ENCODE assay signal across 8 mouse cellular contexts in genomic region chr7:24638026-24638856, GRCm38 (mm10). TPM values are rescaled to one million over a fixed set of nuclear protein-coding genes. Genes with fewer than 3 reads are reported as not detected.
A peak's percentile ranks its signal among the peaks of the same experiment; 100 is the strongest.
DNase-seq lines count a peak whose midpoint lies in the region; ATAC-seq lines count a peak whose summit lies in the region.

No protein-coding gene starts in this region.

- peak overlapping the region; percentile 32; the same call in 1 of the 2 replicates for H3K9ac ChIP-seq in heart, embryonic 14.5 days (ENCODE audit: low read length)
- no peak overlapping the region; the same call in 1 of the 2 replicates for H3K9ac ChIP-seq in liver, embryonic 11.5 days (ENCODE audit: low read depth, low read length)
- H3K9ac ChIP-seq in neural tube, embryonic 13.5 days: 0 out of 2 replicates have a peak overlapping the region, but pooled peaks have one; percentile 22

- H3K27me3 ChIP-seq in heart, embryonic 14.5 days (ENCODE audit: control insufficient read depth, insufficient read depth, low read length): peaks cover 62% of the 10 kb centered on the region
- H3K27me3 ChIP-seq in hindbrain, embryonic 10.5 days (ENCODE audit: insufficient read depth, poor library complexity, severe bottlenecking): peaks cover 77% of the 10 kb centered on the region
- peaks cover 52% of the 10 kb centered on the region for H3K27me3 ChIP-seq in liver, embryonic 11.5 days (replicated peaks; ENCODE audit: control insufficient read depth, insufficient read depth, low read length)
- peaks cover 89% of the 10 kb centered on the region for H3K27me3 ChIP-seq in neural tube, embryonic 13.5 days

- H3K4me3 ChIP-seq in heart, embryonic 14.5 days (ENCODE audit: control insufficient read depth in 1 of 2, insufficient read depth in 1 of 2, low read depth in 1 of 2, low read length in 2 of 2): peak overlapping the region; percentile 27 to 36
- peak overlapping the region; percentile 51 for H3K4me3 ChIP-seq in hindbrain, embryonic 10.5 days
- peak overlapping the region; percentile 41 for H3K4me3 ChIP-seq in liver, embryonic 11.5 days (ENCODE audit: low read depth, low read length)
- peak overlapping the region; percentile 32 for H3K4me3 ChIP-seq in neural tube, embryonic 13.5 days

- no peak for ATAC-seq in heart, embryonic 14.5 days (ENCODE audit: insufficient number of reproducible peaks, insufficient read depth, low FRiP score, low read depth)
- peak; percentile 37; the same call in 1 of the 2 replicates for ATAC-seq in liver, embryonic 11.5 days (replicated peaks; ENCODE audit: low FRiP score)
- no peak for ATAC-seq in neural tube, embryonic 13.5 days (ENCODE audit: low read depth)

- no peaks in the 10 kb centered on the region for H3K9me3 ChIP-seq in heart, embryonic 14.5 days (ENCODE audit: control insufficient read depth, low read length)
- no peaks in the 10 kb centered on the region; the same call in 1 of the 2 replicates for H3K9me3 ChIP-seq in hindbrain, embryonic 10.5 days
- no peaks in the 10 kb centered on the region for H3K9me3 ChIP-seq in liver, embryonic 11.5 days (ENCODE audit: control insufficient read depth, low read length)
- no peaks in the 10 kb centered on the region for H3K9me3 ChIP-seq in neural tube, embryonic 13.5 days

- H3K36me3 ChIP-seq in heart, embryonic 14.5 days (ENCODE audit: control insufficient read depth, insufficient read depth, low read length): no peaks in the 10 kb centered on the region
- no peaks in the 10 kb centered on the region for H3K36me3 ChIP-seq in hindbrain, embryonic 10.5 days
- no peaks in the 10 kb centered on the region for H3K36me3 ChIP-seq in liver, embryonic 11.5 days (ENCODE audit: control insufficient read depth, insufficient read depth, low read length)
- H3K36me3 ChIP-seq in neural tube, embryonic 13.5 days: no peaks in the 10 kb centered on the region

- H3K4me2 ChIP-seq in heart, embryonic 14.5 days (ENCODE audit: low read length): peak overlapping the region; percentile 71
- H3K4me2 ChIP-seq in liver, embryonic 11.5 days: peak overlapping the region; percentile 92
- H3K4me2 ChIP-seq in neural tube, embryonic 13.5 days: peak overlapping the region; percentile 61

- 4% methylated on average over 35 of the region's 35 CpGs for WGBS in heart, embryonic 14.5 days
- 3% methylated on average over 35 of the region's 35 CpGs for WGBS in hindbrain, embryonic 10.5 days
- WGBS in liver, embryonic 11.5 days: 3% methylated on average over 35 of the region's 35 CpGs
- WGBS in neural tube, embryonic 13.5 days: 3% methylated on average over 35 of the region's 35 CpGs

- intact Hi-C loops in left cerebral cortex, postnatal 25 days (cut with DNase I): no loop called here
- intact Hi-C loops in gastrocnemius, postnatal 36 days (cut with DNase I): no loop called here

- no peak overlapping the region for H3K27ac ChIP-seq in heart, embryonic 14.5 days (replicated peaks in 1 of 2; ENCODE audit: control insufficient read depth in 1 of 2, insufficient read depth in 1 of 2, low read depth in 2 of 2, low read length in 2 of 2)
- H3K27ac ChIP-seq in hindbrain, embryonic 10.5 days: no peak overlapping the region
- no peak overlapping the region for H3K27ac ChIP-seq in liver, embryonic 11.5 days (ENCODE audit: low read depth, low read length)
- no peak overlapping the region for H3K27ac ChIP-seq in neural tube, embryonic 13.5 days (replicated peaks)

- no peak for DNase-seq in heart, adult 8-10 months (ENCODE audit: low spot score)
- DNase-seq in adrenal gland, postnatal 25 days: peak; percentile 25
- DNase-seq in hindbrain, embryonic 10.5 days (ENCODE audit: low spot score): no peak
- no peak for DNase-seq in liver, embryonic 11.5 days (ENCODE audit: low spot score)
- no peak for DNase-seq in left cerebral cortex, postnatal 25 days (ENCODE audit: low spot score in 2 of 2)
- DNase-seq in gastrocnemius, postnatal 36 days: no peak

- peaks cover 4 to 6% of the 10 kb centered on the region in 2 experiments; a peak in 3 of 4 replicates for H3K4me1 ChIP-seq in heart, embryonic 14.5 days (ENCODE audit: control insufficient read depth in 2 of 2, insufficient read depth in 2 of 2, low read length in 2 of 2)
- peaks cover 26% of the 10 kb centered on the region for H3K4me1 ChIP-seq in hindbrain, embryonic 10.5 days (replicated peaks)
- H3K4me1 ChIP-seq in liver, embryonic 11.5 days (replicated peaks; ENCODE audit: control insufficient read depth, insufficient read depth, low read length): peaks cover 5% of the 10 kb centered on the region; the same call in 1 of the 2 replicates
- peaks cover 23% of the 10 kb centered on the region for H3K4me1 ChIP-seq in neural tube, embryonic 13.5 days (replicated peaks)

RNA-seq across cellular contexts. Expression of gene Lypd3, which starts 1.9 kb away (rescaled TPM):
- polyA plus RNA-seq in heart, embryonic 14.5 days (2014; fragmentation: Nextera tagmentation; extraction: Ambion mirVana): not detected in 2 replicates
- not detected for total RNA-seq in heart, adult 8-10 months (2022)
- 1.5 and 1.7 TPM in 2 replicates for total RNA-seq in adrenal gland, postnatal 25 days (2021)
- 0.47 and 2.1 TPM in 2 replicates for polyA plus RNA-seq in hindbrain, embryonic 10.5 days (2016; fragmentation: Nextera tagmentation; extraction: Ambion mirVana)
- 0.10 TPM in 1 of 2 replicates, not detected in the other for polyA plus RNA-seq in liver, embryonic 11.5 days (2014; fragmentation: Nextera tagmentation; extraction: Ambion mirVana)
- 0.22 and 0.23 TPM in 2 replicates for polyA plus RNA-seq in neural tube, embryonic 13.5 days (2015; fragmentation: Nextera tagmentation; extraction: Ambion mirVana)
- under 1 TPM; 0.73 to 0.92 TPM for total RNA-seq in left cerebral cortex, postnatal 25 days (2021)
- not detected for total RNA-seq in gastrocnemius, postnatal 36 days (2021)

RNA-seq across cellular contexts. Expression of gene Phldb3, which starts 27.7 kb away (rescaled TPM):
- 0.08 TPM in 1 of 2 replicates, not detected in the other for polyA plus RNA-seq in heart, embryonic 14.5 days (2014; fragmentation: Nextera tagmentation; extraction: Ambion mirVana)
- total RNA-seq in heart, adult 8-10 months (2022): under 1 TPM; 0.35 to 0.83 (median 0.39) TPM
- total RNA-seq in adrenal gland, postnatal 25 days (2021): 7.1 and 7.4 TPM in 2 replicates
- polyA plus RNA-seq in hindbrain, embryonic 10.5 days (2016; fragmentation: Nextera tagmentation; extraction: Ambion mirVana): not detected in 2 replicates
- 0.13 and 0.14 TPM in 2 replicates for polyA plus RNA-seq in liver, embryonic 11.5 days (2014; fragmentation: Nextera tagmentation; extraction: Ambion mirVana)
- polyA plus RNA-seq in neural tube, embryonic 13.5 days (2015; fragmentation: Nextera tagmentation; extraction: Ambion mirVana): not detected in 2 replicates
- under 1 TPM; 0.16 to 0.27 TPM for total RNA-seq in left cerebral cortex, postnatal 25 days (2021)
- total RNA-seq in gastrocnemius, postnatal 36 days (2021): under 1 TPM; 0.30 to 0.66 TPM

RNA-seq across cellular contexts. Expression of gene Tex101, which starts 38.2 kb away (rescaled TPM):
- polyA plus RNA-seq in heart, embryonic 14.5 days (2014; fragmentation: Nextera tagmentation; extraction: Ambion mirVana): not detected in 2 replicates
- total RNA-seq in heart, adult 8-10 months (2022): not detected
- not detected in 2 replicates for total RNA-seq in adrenal gland, postnatal 25 days (2021)
- polyA plus RNA-seq in hindbrain, embryonic 10.5 days (2016; fragmentation: Nextera tagmentation; extraction: Ambion mirVana): not detected in 2 replicates
- polyA plus RNA-seq in liver, embryonic 11.5 days (2014; fragmentation: Nextera tagmentation; extraction: Ambion mirVana): not detected in 2 replicates
- polyA plus RNA-seq in neural tube, embryonic 13.5 days (2015; fragmentation: Nextera tagmentation; extraction: Ambion mirVana): not detected in 2 replicates
- not detected for total RNA-seq in left cerebral cortex, postnatal 25 days (2021)
- not detected for total RNA-seq in gastrocnemius, postnatal 36 days (2021)

RNA-seq across cellular contexts. Expression of gene Zfp575, which starts 50.8 kb away (rescaled TPM):
- polyA plus RNA-seq in heart, embryonic 14.5 days (2014; fragmentation: Nextera tagmentation; extraction: Ambion mirVana): 0.36 and 0.49 TPM in 2 replicates
- under 1 TPM in 1 of 4 experiments, not detected in 3; 0.09 TPM for total RNA-seq in heart, adult 8-10 months (2022)
- total RNA-seq in adrenal gland, postnatal 25 days (2021): 0.39 TPM in 1 of 2 replicates, not detected in the other
- 2.0 and 3.2 TPM in 2 replicates for polyA plus RNA-seq in hindbrain, embryonic 10.5 days (2016; fragmentation: Nextera tagmentation; extraction: Ambion mirVana)
- polyA plus RNA-seq in liver, embryonic 11.5 days (2014; fragmentation: Nextera tagmentation; extraction: Ambion mirVana): 0.65 and 0.82 TPM in 2 replicates
- 7.7 and 8.4 TPM in 2 replicates for polyA plus RNA-seq in neural tube, embryonic 13.5 days (2015; fragmentation: Nextera tagmentation; extraction: Ambion mirVana)
- 1 to 10 TPM; 6.7 TPM for total RNA-seq in left cerebral cortex, postnatal 25 days (2021)
- under 1 TPM in 1 of 2 experiments, not detected in 1; 0.18 TPM for total RNA-seq in gastrocnemius, postnatal 36 days (2021)

RNA-seq across cellular contexts. Expression of gene Ethe1, which starts 50.9 kb away (rescaled TPM):
- 24.8 and 26.2 TPM in 2 replicates for polyA plus RNA-seq in heart, embryonic 14.5 days (2014; fragmentation: Nextera tagmentation; extraction: Ambion mirVana)
- 10 to 100 TPM; 66.1 to 75.2 (median 70.0) TPM for total RNA-seq in heart, adult 8-10 months (2022)
- 26.0 and 38.2 TPM in 2 replicates for total RNA-seq in adrenal gland, postnatal 25 days (2021)
- polyA plus RNA-seq in hindbrain, embryonic 10.5 days (2016; fragmentation: Nextera tagmentation; extraction: Ambion mirVana): 22.2 and 23.2 TPM in 2 replicates
- 20.7 and 21.9 TPM in 2 replicates for polyA plus RNA-seq in liver, embryonic 11.5 days (2014; fragmentation: Nextera tagmentation; extraction: Ambion mirVana)
- 18.1 and 21.9 TPM in 2 replicates for polyA plus RNA-seq in neural tube, embryonic 13.5 days (2015; fragmentation: Nextera tagmentation; extraction: Ambion mirVana)
- 10 to 100 TPM; 11.1 to 13.2 TPM for total RNA-seq in left cerebral cortex, postnatal 25 days (2021)
- total RNA-seq in gastrocnemius, postnatal 36 days (2021): 10 to 100 TPM; 23.0 to 24.2 TPM
